Mouse (Mus musculus): Measurements from ENCODE around the gene Ptms.
A peak's percentile ranks its signal among the peaks of the same experiment; 100 is the strongest.
"Not testable (repeated sequence)": the region's sequence is repeated elsewhere in the genome, so short reads cannot be mapped to it uniquely, and the experiment has no call there.

Gene Ptms

GRCm38 (mm10) chr6:124904161-124904981, 15.5 kb downstream of the Ptms start:
- DNase-seq (ENCODE audit: low spot score): peak; percentile 77

GRCm38 (mm10) chr6:124903580-124904151, 16.2 kb downstream of the Ptms start:
- DNase-seq (ENCODE audit: low spot score): peak; percentile 97

- no peak for DNase-seq (ENCODE audit: low spot score)
Measured at GRCm38 (mm10) chr6:124901851-124902250, 18.1 kb downstream of the Ptms start.

GRCm38 (mm10) chr6:124900801-124901480, 19.0 kb downstream of the Ptms start:
- no peak for DNase-seq (ENCODE audit: low spot score)

- DNase-seq (ENCODE audit: low spot score): no peak
Measured at GRCm38 (mm10) chr6:124900056-124900800, 19.7 kb downstream of the Ptms start.

GRCm38 (mm10) chr6:124898359-124898758, 21.5 kb downstream of the Ptms start:
- DNase-seq (ENCODE audit: low spot score): no peak

GRCm38 (mm10) chr6:124894113-124894512, 25.8 kb downstream of the Ptms start:
- not testable (repeated sequence) for DNase-seq (ENCODE audit: low spot score)

- no peak for DNase-seq (ENCODE audit: low spot score)
Measured at GRCm38 (mm10) chr6:124890997-124891396, 28.9 kb downstream of the Ptms start.

- no peak for DNase-seq (ENCODE audit: low spot score)
Measured at GRCm38 (mm10) chr6:124888555-124889125, 31.3 kb downstream of the Ptms start.

- no peak for DNase-seq (ENCODE audit: low spot score)
Measured at GRCm38 (mm10) chr6:124887986-124888385, 31.9 kb downstream of the Ptms start, which contains the start of gene Cd4. Cd4 (minus strand) TSS chr6:124888221.

GRCm38 (mm10) chr6:124885956-124886381, 33.9 kb downstream of the Ptms start:
- DNase-seq (ENCODE audit: low spot score): no peak

GRCm38 (mm10) chr6:124884714-124885500, 35.0 kb downstream of the Ptms start:
- no peak for DNase-seq (ENCODE audit: low spot score)

- DNase-seq (ENCODE audit: low spot score): no peak
Measured at GRCm38 (mm10) chr6:124883351-124883750, 36.6 kb downstream of the Ptms start.

- DNase-seq (ENCODE audit: low spot score): no peak
Measured at GRCm38 (mm10) chr6:124881821-124882220, 38.1 kb downstream of the Ptms start.

- no peak for DNase-seq (ENCODE audit: low spot score)
Measured at GRCm38 (mm10) chr6:124879390-124879789, 40.5 kb downstream of the Ptms start.

- no peak for DNase-seq (ENCODE audit: low spot score)
Measured at GRCm38 (mm10) chr6:124874348-124874747, 45.6 kb downstream of the Ptms start.

GRCm38 (mm10) chr6:124866560-124866959, 53.3 kb downstream of the Ptms start:
- no peak for DNase-seq (ENCODE audit: low spot score)

- no peak for DNase-seq (ENCODE audit: low spot score)
Measured at GRCm38 (mm10) chr6:124865766-124866362, 54.0 kb downstream of the Ptms start.

Measured in urinary bladder, postnatal 14 days (tissue).